Mouse (Mus musculus) lung, embryonic 14.5 days (tissue): Measurements from ENCODE around the gene Tmem221. TPM values are rescaled to one million over a fixed set of nuclear protein-coding genes. Genes with fewer than 3 reads are reported as not detected.

Experiments used
- ATAC-seq: fragments of 200-750 bp; cut with Nextera tagmentation; 2 replicates; pipeline ENCODE4 v1.8.0; 2017; ENCODE audit warnings: mild to moderate bottlenecking, moderate TSS enrichment, moderate library complexity; ENCODE audit not compliant: insufficient read depth
- DNase-seq: peaks from one replicate; pipeline ENCODE4 v3.0.0-alpha.2; 2015
- H3K27ac ChIP-seq: fragments of 300-500 bp; sonication (generic); 2 replicates; pipeline ENCODE4 v1.5.1; 2014; ENCODE audit warnings: low read depth, mild to moderate bottlenecking, moderate library complexity
- H3K27me3 ChIP-seq: fragments of 300-500 bp; sonication (generic); 2 replicates; pipeline ENCODE4 v1.6.1; 2014; ENCODE audit warnings: low read length, control low read depth; ENCODE audit not compliant: insufficient read depth
- H3K36me3 ChIP-seq: fragments of 300-500 bp; sonication (generic); 2 replicates; pipeline ENCODE4 v1.6.1; 2014; ENCODE audit warnings: control low read depth; ENCODE audit not compliant: insufficient read depth
- H3K4me1 ChIP-seq: fragments of 300-500 bp; sonication (generic); 2 replicates; pipeline ENCODE4 v1.6.1; 2014; ENCODE audit warnings: antibody characterized with exemption, control low read depth; ENCODE audit not compliant: insufficient read depth
- H3K4me2 ChIP-seq: fragments of 300-500 bp; sonication (generic); 2 replicates; pipeline ENCODE4 v1.6.1; 2014; ENCODE audit warnings: mild to moderate bottlenecking
- H3K4me3 ChIP-seq: fragments of 300-500 bp; sonication (generic); 2 replicates; pipeline ENCODE4 v1.5.1; 2014; ENCODE audit warnings: low read depth, low read length
- H3K9ac ChIP-seq: fragments of 300-500 bp; sonication (generic); 2 replicates; pipeline ENCODE4 v1.6.1; 2014
- H3K9me3 ChIP-seq: fragments of 300-500 bp; sonication (generic); 2 replicates; pipeline ENCODE4 v1.6.1; 2016; ENCODE audit warnings: low read depth, low read length, control low read depth
- CTCF ChIP-seq: IDR thresholded peaks from 2 replicates; pipeline ENCODE4 v1.5.1; 2016; ENCODE audit warnings: antibody characterized with exemption, low read depth
- WGBS: fragments of 180-500 bp; shearing (Covaris S2); extraction: QIAGEN DNeasy Blood & Tissue Kit; methylation state at CpG from one replicate; pipeline ENCODE4 v1.1.7; 2014; 5-methylcytosine and 5-hydroxymethylcytosine counted together
- polyA plus RNA-seq: library from polyadenylated mRNA; unstranded; fragments of >200 nt; fragmentation: Nextera tagmentation; extraction: Ambion mirVana; gene quantifications from 2 replicates; pipeline ENCODE4 v1.2.1, GENCODE M21; 2014

Tmem221 gene
- polyA plus RNA-seq, result 1.9 and 3.2 TPM in 2 replicates

DNA sequence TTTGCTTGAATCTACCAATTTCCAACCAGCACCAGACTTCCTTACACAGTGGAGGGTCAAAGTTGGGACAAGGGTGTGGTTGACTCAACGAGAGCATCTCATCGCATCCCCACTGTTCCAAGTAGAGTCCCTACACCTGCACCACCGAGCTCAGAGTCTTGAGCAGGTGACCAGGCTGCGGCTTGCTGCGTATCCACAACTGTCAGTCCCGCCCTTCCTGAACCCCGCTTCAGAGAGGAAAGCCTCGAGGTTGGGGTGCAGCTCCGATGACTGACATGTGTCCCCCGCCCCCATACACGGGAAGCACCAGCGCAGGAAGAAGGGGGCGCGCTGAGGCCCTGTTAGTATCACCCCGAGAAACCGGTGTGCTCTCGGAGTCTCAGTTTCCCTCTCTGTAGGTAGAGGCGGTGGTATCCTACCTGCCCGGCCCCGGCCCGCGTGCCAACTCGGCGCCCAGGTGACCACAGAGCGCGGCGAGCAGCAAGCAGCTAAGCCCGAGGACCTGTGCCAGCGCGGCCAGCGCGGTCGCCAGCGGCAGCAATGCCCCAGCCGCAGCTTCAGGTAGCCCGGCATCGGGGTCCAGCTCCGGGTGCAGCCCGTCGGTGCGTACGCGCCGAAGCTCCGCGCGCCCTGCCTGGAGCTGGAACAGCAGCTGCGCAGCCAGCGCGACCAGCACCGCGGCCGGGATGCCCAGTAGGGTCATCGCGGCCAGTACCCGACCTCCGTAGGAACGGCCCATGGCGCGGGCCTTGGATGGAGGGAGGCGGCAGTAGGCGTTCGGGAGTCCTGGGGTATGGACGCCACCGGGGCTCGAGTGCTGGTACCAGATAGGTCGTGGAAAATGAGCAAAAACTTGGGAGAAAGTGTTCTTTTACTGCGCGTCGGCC is at the start of gene Tmem221:
TSS of gene Tmem221 (minus strand) at position 801 of the 887 bp plus-strand sequence.
- Histone ChIP-seq H3K36me3 (no peaks in the 10 kb centered on the region), H3K27ac (no peak within 1 kb of the TSS), H3K4me2 (peak within 1 kb of the TSS; percentile 81), H3K9me3 (no peaks in the 10 kb centered on the region), H3K4me3 (peak within 1 kb of the TSS; percentile 47), H3K9ac (peak within 1 kb of the TSS; percentile 44), H3K27me3 (peaks cover 60% of the 10 kb centered on the region), H3K4me1 (peaks cover 3% of the 10 kb centered on the region; the same call in 1 of the 2 replicates)
- WGBS, result 3% methylated on average over 67 of the region's 70 CpGs
- DNase-seq, result no peak
- peak; percentile 23; the same call in 1 of the 2 replicates for TF ChIP-seq CTCF
- ATAC-seq, result peak; percentile 11; the same call in 1 of the 2 replicates

DNA sequence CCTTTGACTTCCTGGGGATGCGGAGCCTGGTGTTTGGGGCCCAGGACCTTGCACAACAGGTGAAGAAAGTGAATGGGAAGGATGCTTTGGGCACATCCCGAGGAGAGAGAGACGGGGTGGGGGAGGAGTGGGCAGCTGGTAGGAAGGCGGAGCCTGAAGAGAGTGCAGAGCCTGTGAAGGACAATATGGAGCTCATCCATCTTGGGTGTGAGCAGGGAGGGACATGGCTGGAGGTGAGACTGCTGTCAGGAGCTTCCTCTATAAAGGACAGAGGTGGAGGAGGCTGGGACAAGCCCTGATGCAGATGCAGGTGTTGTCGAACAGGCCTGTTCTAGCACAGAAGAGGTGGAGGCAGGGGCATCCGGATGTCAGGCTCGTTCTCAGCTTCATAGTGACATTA is 45.4 kb upstream of the Tmem221 start:
- peaks cover 22% of the 10 kb centered on the region for H3K27me3 ChIP-seq
- H3K4me3 ChIP-seq, result no peak overlapping the region

DNA sequence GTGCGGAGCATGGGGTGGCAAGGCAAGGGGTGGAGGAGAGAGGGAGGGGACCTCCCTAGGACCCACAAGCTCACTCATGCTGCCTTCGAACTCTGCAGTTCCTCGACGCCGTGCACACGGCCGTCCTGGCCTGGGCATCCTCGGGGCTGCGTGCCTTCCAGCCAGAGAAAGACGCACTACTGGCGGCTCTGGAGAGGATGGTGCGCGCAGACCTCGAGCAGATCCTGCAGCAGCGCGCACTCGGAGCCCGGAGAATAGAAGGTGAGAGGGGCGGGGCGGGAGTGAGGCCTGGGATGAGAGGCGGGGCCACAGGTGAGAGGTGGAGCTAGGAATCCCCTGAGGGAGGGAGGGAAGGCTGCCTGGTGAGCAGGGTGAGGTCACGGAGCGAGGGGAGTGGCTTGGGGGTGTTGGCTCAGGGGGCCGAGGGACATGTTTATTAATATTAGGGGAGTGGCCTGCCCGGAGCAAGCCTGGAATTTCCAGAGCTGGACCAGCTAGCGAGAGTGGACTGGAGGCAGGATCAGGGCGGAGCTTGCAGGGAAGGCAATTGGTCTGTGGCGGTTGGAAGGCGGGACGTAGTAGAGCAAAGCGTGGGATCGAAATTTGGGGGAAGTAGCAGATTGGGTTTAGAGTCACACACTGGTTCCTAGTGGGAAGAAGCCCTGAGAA is 44.1 kb upstream of the Tmem221 start:
- ATAC-seq, result peak; percentile 89
- peak; percentile 90 for DNase-seq
- Histone ChIP-seq H3K4me2 (peak overlapping the region; percentile 74), H3K27ac (no peak overlapping the region), H3K36me3 (peaks cover 3% of the 10 kb centered on the region; the same call in 1 of the 2 replicates), H3K4me3 (peak overlapping the region; percentile 35), H3K9ac (peak overlapping the region; percentile 16; the same call in 1 of the 2 replicates), H3K4me1 (0 out of 2 replicates have a peak, but pooled peaks cover 5% of the 10 kb centered on the region), H3K9me3 (no peaks in the 10 kb centered on the region), H3K27me3 (peaks cover 22% of the 10 kb centered on the region)
- TF ChIP-seq CTCF, result no peak
- under 1% methylated on average over 32 of the region's 32 CpGs for WGBS

More for the DNA sequence above, 45.4 kb upstream of the Tmem221 start:
- Histone ChIP-seq H3K36me3 (peaks cover 3% of the 10 kb centered on the region; the same call in 1 of the 2 replicates), H3K9ac (no peak overlapping the region), H3K27ac (no peak overlapping the region), H3K9me3 (no peaks in the 10 kb centered on the region), H3K4me2 (no peak overlapping the region), H3K4me1 (0 out of 2 replicates have a peak, but pooled peaks cover 5% of the 10 kb centered on the region)
- DNase-seq (no peak), ATAC-seq (no peak)
- 42% methylated on average over 7 of the region's 7 CpGs for whole genome bisulfite sequencing
- no peak for TF ChIP-seq CTCF

DNA sequence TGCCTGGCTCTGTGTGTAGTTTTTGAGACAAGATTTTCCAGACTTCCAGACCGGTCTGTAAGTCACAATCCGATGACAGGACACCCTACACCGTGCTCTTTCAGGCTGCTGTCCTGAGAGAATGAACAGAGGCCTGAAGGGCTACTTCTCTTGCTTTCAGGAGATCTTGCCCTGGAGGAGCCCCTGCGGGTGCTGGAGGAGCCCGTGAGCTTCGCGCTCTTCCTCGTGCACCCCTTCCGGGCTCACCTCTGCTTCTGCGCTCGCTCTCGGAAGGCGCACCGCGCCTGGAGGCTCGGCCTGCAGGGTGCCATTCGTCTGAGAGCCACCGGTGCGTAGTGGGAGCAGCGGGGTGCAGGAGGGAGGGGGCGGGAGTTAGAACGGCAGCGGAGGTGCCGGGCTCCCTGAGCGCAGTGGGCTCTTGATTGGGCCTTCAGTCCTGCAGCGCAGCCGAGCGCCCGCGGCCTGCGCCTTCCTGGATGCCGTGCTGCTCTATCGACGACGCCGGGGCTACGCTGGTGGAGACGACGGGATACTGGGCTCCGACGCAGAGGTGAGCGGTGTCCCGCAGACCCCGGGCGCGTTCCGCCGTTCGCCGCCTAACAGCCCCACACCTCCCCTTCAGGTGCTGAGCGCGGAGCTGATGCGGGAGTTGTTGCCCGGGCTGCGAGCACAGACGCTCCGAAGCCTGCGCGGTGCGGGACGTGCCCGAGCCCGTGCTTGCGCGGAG is 43.4 kb upstream of the Tmem221 start:
- peak overlapping the region; percentile 74 for H3K4me2 ChIP-seq
- no peak for TF ChIP-seq CTCF
- DNase-seq (peak; percentile 29), ATAC-seq (peak; percentile 21)
- H3K36me3 ChIP-seq, result peaks cover 3% of the 10 kb centered on the region; the same call in 1 of the 2 replicates
- H3K4me3 ChIP-seq, result peak overlapping the region; percentile 35
- 0 out of 2 replicates have a peak, but pooled peaks cover 5% of the 10 kb centered on the region for H3K4me1 ChIP-seq
- peaks cover 22% of the 10 kb centered on the region for H3K27me3 ChIP-seq
- WGBS, result 4% methylated on average over 49 of the region's 65 CpGs
- no peak overlapping the region for H3K27ac ChIP-seq
- H3K9ac ChIP-seq, result peak overlapping the region; percentile 16; the same call in 1 of the 2 replicates
- H3K9me3 ChIP-seq, result no peaks in the 10 kb centered on the region

DNA sequence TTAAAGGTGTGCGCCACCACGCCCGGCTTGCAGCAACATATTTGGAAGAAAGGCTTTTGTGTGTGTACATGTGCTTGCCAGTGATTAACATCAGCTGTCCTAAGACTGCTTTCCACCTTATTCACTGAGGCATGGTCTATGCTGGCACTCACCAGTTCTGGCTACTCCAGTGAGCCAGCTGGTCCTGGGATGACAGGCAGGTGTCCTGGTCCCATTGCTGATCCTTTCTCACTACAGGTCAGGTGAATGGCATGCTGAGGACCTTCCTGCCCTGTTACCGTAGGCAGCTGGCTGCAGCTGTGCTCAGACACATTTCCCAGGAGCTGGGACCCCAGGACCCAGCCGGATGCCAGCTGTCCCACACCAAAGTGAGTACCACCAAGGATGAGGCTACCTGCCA is 40.2 kb upstream of the Tmem221 start:
- no peak for TF ChIP-seq CTCF

DNA sequence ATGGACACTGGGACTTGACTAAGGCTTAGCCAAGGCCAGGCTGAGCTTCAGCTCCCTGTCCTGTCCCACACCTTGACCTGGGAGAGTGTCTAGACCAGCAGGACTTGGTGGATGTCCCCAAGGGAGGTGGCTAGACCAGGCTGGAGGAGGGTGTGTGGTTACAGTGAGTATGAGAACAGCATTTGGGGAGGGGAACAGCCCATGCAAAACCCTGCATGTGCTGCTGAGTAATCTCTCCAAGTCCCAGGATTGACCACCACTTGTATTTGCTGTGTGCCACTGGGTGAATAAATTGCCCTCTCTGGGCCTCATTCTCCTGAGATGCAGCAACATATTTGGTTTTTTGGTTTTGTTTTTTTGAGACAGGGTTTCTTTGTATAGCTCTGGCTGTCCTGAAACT is 39.7 kb upstream of the Tmem221 start:
- peaks cover 11% of the 10 kb centered on the region; the same call in 1 of the 2 replicates for H3K36me3 ChIP-seq
- no peaks in the 10 kb centered on the region for H3K9me3 ChIP-seq
- no peak overlapping the region for H3K9ac ChIP-seq
- ATAC-seq (no peak), DNase-seq (no peak)
- TF ChIP-seq CTCF, result no peak
- H3K4me3 ChIP-seq, result no peak overlapping the region
- no peak overlapping the region for H3K27ac ChIP-seq
- 0 out of 2 replicates have a peak, but pooled peaks cover 5% of the 10 kb centered on the region for H3K4me1 ChIP-seq
- H3K4me2 ChIP-seq, result no peak overlapping the region
- peaks cover 21% of the 10 kb centered on the region for H3K27me3 ChIP-seq

More for the DNA sequence above, 40.2 kb upstream of the Tmem221 start:
- 91% methylated on average over 5 of the region's 5 CpGs for WGBS
- Histone ChIP-seq H3K27me3 (peaks cover 22% of the 10 kb centered on the region), H3K27ac (no peak overlapping the region), H3K4me1 (0 out of 2 replicates have a peak, but pooled peaks cover 5% of the 10 kb centered on the region), H3K4me2 (no peak overlapping the region), H3K4me3 (no peak overlapping the region), H3K36me3 (peaks cover 10% of the 10 kb centered on the region; the same call in 1 of the 2 replicates), H3K9me3 (no peaks in the 10 kb centered on the region), H3K9ac (no peak overlapping the region)
- ATAC-seq (no peak), DNase-seq (no peak)
